Mouse (Mus musculus): ENCODE results near the gene Smim22. TPM values are rescaled to one million over a fixed set of nuclear protein-coding genes. Genes with fewer than 3 reads are reported as not detected.

Smim22 gene
- polyA plus RNA-seq, 1 experiment from 2014 or later = not detected

DNA sequence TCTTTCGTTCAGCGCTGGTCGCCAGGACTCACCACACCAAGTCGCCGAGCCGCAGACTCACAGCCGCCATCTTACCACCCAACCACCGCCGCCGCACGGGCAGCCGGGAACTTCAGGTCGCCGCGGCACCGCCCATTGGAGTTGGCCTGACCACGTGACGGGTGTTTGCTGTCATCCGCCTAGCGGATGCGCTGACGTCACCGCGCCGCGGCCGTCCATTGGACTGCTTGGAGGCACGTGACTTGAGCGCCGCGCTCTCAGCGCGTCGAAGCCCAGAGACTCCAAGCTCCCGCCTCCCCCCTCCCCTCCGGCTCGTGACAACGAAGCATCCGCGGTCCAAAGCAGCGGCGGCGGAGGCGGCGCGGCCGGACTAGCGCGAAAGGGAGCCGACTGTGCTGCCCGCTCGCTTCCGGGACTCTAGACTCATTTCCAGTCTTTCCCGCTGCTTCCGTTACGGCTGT is 42.7 kb downstream of the Smim22 start, which contains the start of the genes Glyr1 and Ubn1:
Glyr1 (minus strand) TSS at position 90 of the 461 bp plus-strand sequence.
Ubn1 (plus strand) TSS at position 284 of the 461 bp plus-strand sequence.
- Histone ChIP-seq H3K4me1 (ENCODE audit: control insufficient read depth, insufficient read depth, low read length) (peaks cover 18% of the 10 kb centered on the region), H3K4me2 (ENCODE audit: low read length) (peak within 1 kb of the TSS; percentile 95), H3K27ac (replicated peaks; ENCODE audit: low read depth, low read length) (peak within 1 kb of the TSS; percentile 94), H3K9ac (replicated peaks; ENCODE audit: low read length) (peak within 1 kb of the TSS; percentile 86), H3K4me3 (replicated peaks; ENCODE audit: low read depth, low read length) (peak within 1 kb of the TSS; percentile 96), H3K27me3 (ENCODE audit: control insufficient read depth, insufficient read depth, low read length) (no peaks in the 10 kb centered on the region), H3K36me3 (ENCODE audit: control insufficient read depth, insufficient read depth, low read length) (peaks cover 38% of the 10 kb centered on the region), H3K9me3 (ENCODE audit: control insufficient read depth, low read length) (no peaks in the 10 kb centered on the region)
- peak; percentile 100 for ATAC-seq (ENCODE audit: low FRiP score, low TSS enrichment)
- WGBS = 0% methylated on average over 56 of the region's 56 CpGs
- DNase-seq = peak; percentile 100

DNA sequence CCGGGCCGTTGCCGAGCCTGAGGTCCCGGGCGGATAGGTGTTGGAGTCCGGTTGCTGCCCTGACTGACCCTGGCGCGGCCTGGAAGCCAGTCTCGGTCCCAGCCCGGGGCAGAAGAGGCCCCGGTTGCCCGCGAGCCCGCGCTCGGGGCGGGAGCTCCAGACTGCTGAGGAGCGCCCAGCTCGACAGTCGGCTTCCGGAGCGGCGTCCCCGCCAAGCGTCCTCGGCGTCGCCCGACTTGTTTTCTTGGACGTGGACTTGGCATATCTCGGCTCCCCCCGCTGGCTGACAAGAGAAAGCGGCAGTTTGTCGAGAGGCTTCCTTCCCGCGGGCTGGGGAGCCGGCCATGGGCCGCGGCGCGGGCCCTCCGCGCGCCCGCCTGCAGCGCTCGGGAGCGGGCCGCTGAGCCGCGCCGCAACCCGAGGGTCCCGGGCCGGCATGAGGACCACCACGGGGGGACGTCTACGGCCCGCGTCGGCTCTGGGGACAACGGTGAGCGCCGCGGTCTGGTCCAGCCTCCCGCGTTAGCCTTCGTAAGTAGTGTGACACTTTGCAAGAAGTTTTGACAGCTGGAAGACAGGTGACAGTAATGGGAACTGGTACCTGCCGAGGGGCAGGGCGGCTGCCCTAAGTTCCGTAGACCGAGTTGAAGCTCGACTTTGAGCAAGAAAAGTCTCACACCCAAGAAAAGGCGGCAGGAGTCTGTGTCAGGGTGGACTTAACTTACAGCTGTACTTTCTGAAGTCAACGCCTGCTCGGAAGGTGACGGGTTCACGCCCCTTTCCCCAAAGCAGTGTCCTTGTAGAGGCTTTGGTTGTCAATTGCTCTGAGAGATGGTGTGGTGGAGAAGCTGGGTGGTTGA is 43.4 kb downstream of the Smim22 start:
- Histone ChIP-seq H3K27me3 (ENCODE audit: control insufficient read depth, insufficient read depth, low read length) (no peaks in the 10 kb centered on the region), H3K4me1 (ENCODE audit: control insufficient read depth, insufficient read depth, low read length) (peaks cover 18% of the 10 kb centered on the region), H3K4me2 (ENCODE audit: low read length) (peak overlapping the region; percentile 95), H3K27ac (replicated peaks; ENCODE audit: low read depth, low read length) (peak overlapping the region; percentile 94), H3K36me3 (ENCODE audit: control insufficient read depth, insufficient read depth, low read length) (peaks cover 39% of the 10 kb centered on the region), H3K9ac (replicated peaks; ENCODE audit: low read length) (peak overlapping the region; percentile 80), H3K4me3 (replicated peaks; ENCODE audit: low read depth, low read length) (peak overlapping the region; percentile 96), H3K9me3 (ENCODE audit: control insufficient read depth, low read length) (no peaks in the 10 kb centered on the region)
- peak; percentile 80 for ATAC-seq (ENCODE audit: low FRiP score, low TSS enrichment)
- DNase-seq = peak; percentile 83
- WGBS = under 1% methylated on average over 78 of the region's 78 CpGs

Other genes starting within 250 kb of the Smim22 start
- gene Cdip1, start 217.0 kb upstream of the Smim22 start, polyA plus RNA-seq (2014; fragmentation: Nextera tagmentation; extraction: Ambion mirVana) = 98.1 and 103 TPM in 2 replicates
- gene 4930562C15Rik, start 171.9 kb upstream of the Smim22 start, polyA plus RNA-seq (2014; fragmentation: Nextera tagmentation; extraction: Ambion mirVana) = 0.42 and 0.61 TPM in 2 replicates
- 49.4 and 53.2 TPM in 2 replicates for gene Ubald1, start 127.0 kb upstream of the Smim22 start, polyA plus RNA-seq (2014; fragmentation: Nextera tagmentation; extraction: Ambion mirVana)
- 117 and 123 TPM in 2 replicates for gene Mgrn1, start 121.0 kb upstream of the Smim22 start, polyA plus RNA-seq (2014; fragmentation: Nextera tagmentation; extraction: Ambion mirVana)
- gene Nudt16l1, start 68.5 kb upstream of the Smim22 start, polyA plus RNA-seq (2014; fragmentation: Nextera tagmentation; extraction: Ambion mirVana) = 116 and 122 TPM in 2 replicates
- gene Anks3, start 43.1 kb upstream of the Smim22 start, polyA plus RNA-seq (2014; fragmentation: Nextera tagmentation; extraction: Ambion mirVana) = 69.8 and 70.6 TPM in 2 replicates
- not detected in 2 replicates for gene Sept12, start 9.4 kb upstream of the Smim22 start, polyA plus RNA-seq (2014; fragmentation: Nextera tagmentation; extraction: Ambion mirVana)
- gene Rogdi, start 6.3 kb downstream of the Smim22 start, polyA plus RNA-seq (2014; fragmentation: Nextera tagmentation; extraction: Ambion mirVana) = 132 and 161 TPM in 2 replicates
- gene Glyr1, start 42.6 kb downstream of the Smim22 start, polyA plus RNA-seq (2014; fragmentation: Nextera tagmentation; extraction: Ambion mirVana) = 123 and 147 TPM in 2 replicates
- gene Ubn1, start 42.8 kb downstream of the Smim22 start, polyA plus RNA-seq (2014; fragmentation: Nextera tagmentation; extraction: Ambion mirVana) = 15.7 and 19.8 TPM in 2 replicates
- gene Ppl, start 125.1 kb downstream of the Smim22 start, polyA plus RNA-seq (2014; fragmentation: Nextera tagmentation; extraction: Ambion mirVana) = 0.04 and 0.20 TPM in 2 replicates
- 0.54 and 1.0 TPM in 2 replicates for gene Sec14l5, start 139.8 kb downstream of the Smim22 start, polyA plus RNA-seq (2014; fragmentation: Nextera tagmentation; extraction: Ambion mirVana)
- gene Nagpa, start 196.7 kb downstream of the Smim22 start, polyA plus RNA-seq (2014; fragmentation: Nextera tagmentation; extraction: Ambion mirVana) = 8.7 and 9.3 TPM in 2 replicates
- gene AU021092, start 215.0 kb downstream of the Smim22 start, polyA plus RNA-seq (2014; fragmentation: Nextera tagmentation; extraction: Ambion mirVana) = 15.0 and 15.6 TPM in 2 replicates
- 38.8 and 40.4 TPM in 2 replicates for gene Alg1, start 226.3 kb downstream of the Smim22 start, polyA plus RNA-seq (2014; fragmentation: Nextera tagmentation; extraction: Ambion mirVana)
- 3.9 and 8.3 TPM in 2 replicates for gene Eef2kmt, start 248.7 kb downstream of the Smim22 start, polyA plus RNA-seq (2014; fragmentation: Nextera tagmentation; extraction: Ambion mirVana)